Mouse (Mus musculus) liver, embryonic 11.5 days (tissue): ENCODE results near the gene Med24. TPM values are rescaled to one million over a fixed set of nuclear protein-coding genes. Genes with fewer than 3 reads are reported as not detected.

Experiments
- polyA plus RNA-seq: library from polyadenylated mRNA; unstranded; fragments of >200 nt; fragmentation: Nextera tagmentation; extraction: Ambion mirVana; gene quantifications from 2 replicates; pipeline ENCODE4 v1.2.1, GENCODE M21; 2014

Med24 gene
- polyA plus RNA-seq, 1 experiment from 2014 or later: 61.9 TPM

Other genes with a start within 250 kb of the Med24 start
- 0.04 and 0.32 TPM in 2 replicates for gene Ikzf3, start 183.4 kb downstream of the Med24 start, polyA plus RNA-seq
- gene Zpbp2, start 178.3 kb downstream of the Med24 start, polyA plus RNA-seq: 0.40 and 0.42 TPM in 2 replicates
- gene Ormdl3, start 142.1 kb downstream of the Med24 start, polyA plus RNA-seq: 10.9 and 11.7 TPM in 2 replicates
- gene Lrrc3c, start 131.1 kb downstream of the Med24 start, polyA plus RNA-seq: not detected in 2 replicates
- 0.44 and 0.95 TPM in 2 replicates for gene Gm12355, start 103.8 kb downstream of the Med24 start, polyA plus RNA-seq
- gene Gsdma3, start 103.1 kb downstream of the Med24 start, polyA plus RNA-seq: not detected in 2 replicates
- gene Gsdma2, start 82.7 kb downstream of the Med24 start, polyA plus RNA-seq: not detected in 2 replicates
- gene Gsdma, start 65.1 kb downstream of the Med24 start, polyA plus RNA-seq: not detected in 2 replicates
- 201 and 207 TPM in 2 replicates for gene Psmd3, start 46.9 kb downstream of the Med24 start, polyA plus RNA-seq
- not detected in 2 replicates for gene Csf3, start 28.2 kb downstream of the Med24 start, polyA plus RNA-seq
- gene Thra, start 11.2 kb upstream of the Med24 start, polyA plus RNA-seq: 26.6 and 31.6 TPM in 2 replicates
- 2.1 and 2.7 TPM in 2 replicates for gene Nr1d1, start 45.9 kb upstream of the Med24 start, polyA plus RNA-seq
- gene Msl1, start 66.1 kb upstream of the Med24 start, polyA plus RNA-seq: 14.8 and 17.7 TPM in 2 replicates
- gene Casc3, start 75.5 kb upstream of the Med24 start, polyA plus RNA-seq: 34.8 and 35.6 TPM in 2 replicates
- gene Rapgefl1, start 107.3 kb upstream of the Med24 start, polyA plus RNA-seq: 0.39 and 0.55 TPM in 2 replicates
- 3.8 and 4.7 TPM in 2 replicates for gene Wipf2, start 134.2 kb upstream of the Med24 start, polyA plus RNA-seq
- 96.3 and 114 TPM in 2 replicates for gene Cdc6, start 178.4 kb upstream of the Med24 start, polyA plus RNA-seq
- gene Rara, start 198.4 kb upstream of the Med24 start, polyA plus RNA-seq: 18.6 and 20.1 TPM in 2 replicates